Mouse (Mus musculus): ENCODE measurements around the gene Mdk. TPM values are rescaled to one million over a fixed set of nuclear protein-coding genes. Genes with fewer than 3 reads are reported as not detected.
A peak's percentile ranks its signal among the peaks of the same experiment; 100 is the strongest.

The Mdk gene
- polyA plus RNA-seq, 1 experiment from 2014 or later: 313 TPM

DNA sequence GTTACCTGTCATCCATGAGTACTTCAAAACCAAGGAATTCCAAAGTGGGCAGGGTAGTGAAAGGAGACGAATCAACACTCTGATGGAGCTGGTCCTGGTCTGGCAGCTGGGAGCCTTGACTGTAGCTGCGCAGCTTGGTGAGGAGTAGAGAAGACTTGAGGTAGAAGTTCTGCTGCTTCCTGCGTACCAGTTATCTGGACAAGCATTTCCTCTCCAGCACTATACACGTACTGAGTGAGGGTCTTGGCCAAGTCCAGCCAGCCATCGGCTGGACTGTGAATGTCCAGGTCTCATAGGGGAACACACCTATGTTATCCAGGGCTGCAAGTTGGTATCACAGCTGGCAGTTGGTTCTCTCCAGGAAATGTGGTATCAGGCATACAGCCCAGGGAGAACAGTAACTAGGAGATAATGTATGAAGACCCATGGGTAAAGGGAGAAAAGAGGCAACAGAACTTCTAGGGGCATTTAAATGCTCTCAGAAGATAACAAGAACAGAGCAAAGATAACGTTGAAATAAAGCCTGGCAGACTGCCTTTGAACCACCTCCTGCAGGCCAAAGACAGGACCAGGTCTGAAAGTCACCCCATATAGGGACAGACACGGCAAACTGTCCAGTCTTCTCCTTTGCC is 15.6 kb downstream of the Mdk start:
- Histone ChIP-seq H3K9ac (no peak overlapping the region), H3K27ac (no peak overlapping the region), H3K4me1 (replicated peaks) (peaks cover 7% of the 10 kb centered on the region), H3K9me3 (no peaks in the 10 kb centered on the region), H3K4me2 (no peak overlapping the region), H3K27me3 (peaks cover 27% of the 10 kb centered on the region), H3K4me3 (no peak overlapping the region), H3K36me3 (peaks cover 80% of the 10 kb centered on the region)
- 95% methylated on average over 7 of the region's 7 CpGs for WGBS
- ATAC-seq (ENCODE audit: low FRiP score): no peak

DNA sequence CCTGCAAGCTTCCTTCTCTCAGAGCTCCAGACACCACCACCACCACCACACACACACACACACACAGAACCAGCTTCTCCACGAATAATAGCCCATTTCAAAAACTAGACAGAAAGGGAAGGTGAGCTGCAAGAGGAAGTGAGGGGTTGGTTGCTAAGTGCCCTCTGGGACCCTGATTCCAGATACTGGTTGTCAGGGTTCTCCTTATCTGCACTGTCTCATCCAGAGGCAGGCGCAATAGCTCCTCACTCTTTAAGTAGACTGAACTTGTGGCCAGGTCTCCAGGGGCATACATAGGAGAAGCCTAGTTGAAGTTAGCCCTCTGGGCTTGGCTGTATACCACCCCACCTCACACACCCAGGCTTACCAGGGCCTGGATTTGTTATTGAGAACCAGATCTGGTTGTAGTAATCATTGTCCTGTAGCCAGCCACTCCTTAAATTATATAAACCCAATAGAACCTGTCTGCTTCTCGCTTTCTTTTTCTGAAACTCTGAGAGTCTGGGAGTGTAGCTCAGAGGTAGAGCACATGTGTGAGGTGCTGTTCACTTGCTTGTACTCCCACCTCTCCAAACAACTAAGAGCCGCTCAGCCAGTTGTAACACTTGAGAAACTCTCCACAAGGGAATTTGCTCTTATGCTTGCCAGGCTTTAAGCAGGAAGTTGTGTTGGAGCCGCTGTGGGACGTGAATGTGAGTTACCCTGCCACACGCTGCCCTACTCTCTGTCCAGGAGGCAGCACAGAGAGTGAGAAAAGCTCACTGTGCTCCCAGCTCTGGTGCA is 18.6 kb downstream of the Mdk start:
- H3K27ac ChIP-seq: no peak overlapping the region
- peaks cover 89% of the 10 kb centered on the region for H3K36me3 ChIP-seq
- no peaks in the 10 kb centered on the region for H3K27me3 ChIP-seq
- no peak overlapping the region for H3K9ac ChIP-seq
- H3K4me2 ChIP-seq: no peak overlapping the region
- H3K4me1 ChIP-seq (replicated peaks): no peaks in the 10 kb centered on the region
- ATAC-seq (ENCODE audit: low FRiP score): no peak
- no peaks in the 10 kb centered on the region for H3K9me3 ChIP-seq
- no peak overlapping the region for H3K4me3 ChIP-seq
- 86% methylated on average over 7 of the region's 7 CpGs for WGBS

GRCm38 (mm10) chr2:91912616-91913015 is 19.5 kb downstream of the Mdk start:
- Histone ChIP-seq H3K9ac (no peak overlapping the region), H3K4me3 (no peak overlapping the region), H3K36me3 (peaks cover 85% of the 10 kb centered on the region), H3K9me3 (no peaks in the 10 kb centered on the region), H3K27me3 (no peaks in the 10 kb centered on the region), H3K4me2 (no peak overlapping the region), H3K27ac (no peak overlapping the region), H3K4me1 (replicated peaks) (no peaks in the 10 kb centered on the region)
- WGBS: 90% methylated on average over 3 of the region's 3 CpGs
- no peak for ATAC-seq (ENCODE audit: low FRiP score)

DNA sequence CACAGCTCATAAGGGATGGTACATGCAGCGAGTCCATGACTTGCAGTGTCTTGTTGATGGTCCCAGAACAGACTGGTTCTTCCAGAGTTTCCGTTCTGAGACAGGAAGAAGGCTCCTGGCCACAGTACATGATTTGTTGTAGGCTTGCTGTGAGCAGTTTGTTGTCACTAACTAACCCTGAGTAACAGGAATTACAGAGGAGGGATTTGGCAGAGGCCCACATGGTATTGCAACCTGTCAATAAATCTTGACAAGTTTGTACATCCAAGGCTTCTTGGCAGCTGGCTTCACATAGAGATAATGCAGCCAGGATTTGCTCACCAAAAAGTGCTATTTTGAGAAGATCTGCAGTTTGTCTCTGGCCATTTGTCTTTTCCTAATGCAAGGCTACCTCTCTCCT is 26.0 kb downstream of the Mdk start:
- Histone ChIP-seq H3K27me3 (no peaks in the 10 kb centered on the region), H3K36me3 (peaks cover 30% of the 10 kb centered on the region), H3K27ac (no peak overlapping the region), H3K4me2 (no peak overlapping the region), H3K9me3 (no peaks in the 10 kb centered on the region), H3K4me3 (no peak overlapping the region), H3K9ac (no peak overlapping the region), H3K4me1 (replicated peaks) (peaks cover 12% of the 10 kb centered on the region)
- 97% methylated on average over 2 of the region's 2 CpGs for WGBS
- no peak for ATAC-seq (ENCODE audit: low FRiP score)

- peak overlapping the region; percentile 75 for H3K27ac ChIP-seq
- no peak overlapping the region for H3K4me2 ChIP-seq
- no peaks in the 10 kb centered on the region for H3K9me3 ChIP-seq
- 53% methylated on average over 5 of the region's 5 CpGs for WGBS
- H3K4me3 ChIP-seq: no peak overlapping the region
- H3K4me1 ChIP-seq (replicated peaks): peaks cover 12% of the 10 kb centered on the region
- H3K27me3 ChIP-seq: no peaks in the 10 kb centered on the region
- no peak overlapping the region for H3K9ac ChIP-seq
- peaks cover 30% of the 10 kb centered on the region for H3K36me3 ChIP-seq
- ATAC-seq (ENCODE audit: low FRiP score): 0 out of 2 replicates have a peak, but pooled peaks have one; percentile 68
These were observed 27.3 kb downstream of the Mdk start for GRCm38 (mm10) chr2:91904618-91905307.

DNA sequence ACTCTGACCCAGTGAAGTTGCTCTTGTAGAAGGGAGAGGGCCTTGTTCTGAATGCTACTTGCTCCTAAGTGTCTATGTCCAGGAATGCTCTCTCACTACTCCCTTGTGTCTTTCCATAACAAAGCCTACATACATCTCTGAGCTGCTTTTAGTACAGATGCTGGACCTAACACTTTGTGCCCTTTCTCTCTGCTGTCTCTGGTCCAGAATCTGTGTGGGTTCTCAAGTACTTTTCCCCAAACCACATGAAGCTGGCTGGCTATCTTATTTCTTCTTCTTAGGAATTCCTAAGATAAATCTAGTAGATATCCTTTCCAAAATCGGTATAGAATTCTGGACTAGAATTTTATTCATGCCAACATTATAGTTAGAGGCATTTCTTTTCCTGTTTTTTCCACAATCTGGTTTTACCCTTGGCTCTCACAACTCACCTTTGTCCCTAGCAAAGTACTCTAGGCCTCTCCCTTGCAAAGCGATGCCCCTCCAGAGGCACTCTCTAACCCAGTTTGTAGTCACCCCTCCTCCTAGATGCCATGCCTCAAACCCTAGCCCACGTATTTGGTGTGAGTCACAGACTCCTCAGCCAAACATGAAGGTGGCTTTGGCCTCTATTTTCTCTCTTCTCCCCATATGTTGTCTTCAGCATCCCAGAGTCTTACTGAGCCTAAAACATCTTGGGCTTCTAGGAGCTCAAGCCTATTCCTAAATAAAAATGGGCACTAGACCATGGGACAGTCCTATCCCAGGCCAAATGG is 28.7 kb downstream of the Mdk start:
- WGBS: 91% methylated on average over 3 of the region's 3 CpGs
- peaks cover 12% of the 10 kb centered on the region for H3K4me1 ChIP-seq (replicated peaks)
- no peaks in the 10 kb centered on the region for H3K27me3 ChIP-seq
- H3K27ac ChIP-seq: no peak overlapping the region
- peaks cover 23% of the 10 kb centered on the region for H3K36me3 ChIP-seq
- no peak overlapping the region for H3K4me2 ChIP-seq
- no peak overlapping the region for H3K4me3 ChIP-seq
- no peaks in the 10 kb centered on the region for H3K9me3 ChIP-seq
- ATAC-seq (ENCODE audit: low FRiP score): no peak
- H3K9ac ChIP-seq: no peak overlapping the region

DNA sequence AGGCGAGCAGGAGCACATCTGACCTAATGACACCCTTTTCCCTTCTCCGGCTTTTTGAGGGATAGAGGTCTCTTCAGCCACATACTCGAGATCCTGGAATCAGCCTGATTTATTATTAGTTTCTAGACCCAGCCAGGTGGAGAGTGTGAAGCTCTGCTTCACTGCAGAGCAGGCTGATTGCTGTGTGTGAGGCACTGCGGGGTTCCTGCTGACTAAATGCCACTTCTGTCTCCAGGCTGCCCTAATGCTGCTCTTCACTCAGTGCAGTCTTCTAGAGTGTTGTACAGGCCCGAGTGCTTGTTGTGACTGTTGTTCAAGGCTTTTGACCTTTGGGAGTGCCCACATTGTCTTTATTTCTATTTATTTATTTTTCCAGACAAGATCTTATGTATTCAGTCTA is 29.8 kb downstream of the Mdk start:
- no peak for ATAC-seq (ENCODE audit: low FRiP score)
- H3K4me3 ChIP-seq: no peak overlapping the region
- H3K27me3 ChIP-seq: no peaks in the 10 kb centered on the region
- H3K4me1 ChIP-seq (replicated peaks): peaks cover 12% of the 10 kb centered on the region
- no peak overlapping the region for H3K9ac ChIP-seq
- H3K4me2 ChIP-seq: no peak overlapping the region
- no peak overlapping the region for H3K27ac ChIP-seq
- peaks cover 19% of the 10 kb centered on the region for H3K36me3 ChIP-seq
- 65% methylated on average over 5 of the region's 5 CpGs for WGBS
- no peaks in the 10 kb centered on the region for H3K9me3 ChIP-seq

- no peak overlapping the region for H3K4me3 ChIP-seq
- no peak overlapping the region for H3K4me2 ChIP-seq
- peaks cover 11% of the 10 kb centered on the region for H3K4me1 ChIP-seq (replicated peaks)
- no peaks in the 10 kb centered on the region for H3K9me3 ChIP-seq
- no peak overlapping the region for H3K27ac ChIP-seq
- 92% methylated on average over 8 of the region's 8 CpGs for WGBS
- H3K9ac ChIP-seq: no peak overlapping the region
- H3K36me3 ChIP-seq: peaks cover 13% of the 10 kb centered on the region
- no peak for ATAC-seq (ENCODE audit: low FRiP score)
- H3K27me3 ChIP-seq: no peaks in the 10 kb centered on the region
These were observed 31.7 kb downstream of the Mdk start for GRCm38 (mm10) chr2:91900431-91900830.

- 92% methylated on average over 3 of the region's 3 CpGs for WGBS
- Histone ChIP-seq H3K9me3 (no peaks in the 10 kb centered on the region), H3K9ac (no peak overlapping the region), H3K4me2 (no peak overlapping the region), H3K4me1 (replicated peaks) (no peaks in the 10 kb centered on the region), H3K27ac (no peak overlapping the region), H3K4me3 (no peak overlapping the region), H3K36me3 (peaks cover 13% of the 10 kb centered on the region), H3K27me3 (no peaks in the 10 kb centered on the region)
- ATAC-seq (ENCODE audit: low FRiP score): no peak
These were observed 33.0 kb downstream of the Mdk start for GRCm38 (mm10) chr2:91899141-91899540.

- no peaks in the 10 kb centered on the region for H3K27me3 ChIP-seq
- H3K9ac ChIP-seq: no peak overlapping the region
- H3K4me2 ChIP-seq: no peak overlapping the region
- H3K4me3 ChIP-seq: no peak overlapping the region
- H3K4me1 ChIP-seq (replicated peaks): no peaks in the 10 kb centered on the region
- ATAC-seq (ENCODE audit: low FRiP score): no peak
- no peak overlapping the region for H3K27ac ChIP-seq
- peaks cover 13% of the 10 kb centered on the region for H3K36me3 ChIP-seq
- H3K9me3 ChIP-seq: no peaks in the 10 kb centered on the region
These were observed 34.1 kb downstream of the Mdk start for GRCm38 (mm10) chr2:91897968-91898367.

DNA sequence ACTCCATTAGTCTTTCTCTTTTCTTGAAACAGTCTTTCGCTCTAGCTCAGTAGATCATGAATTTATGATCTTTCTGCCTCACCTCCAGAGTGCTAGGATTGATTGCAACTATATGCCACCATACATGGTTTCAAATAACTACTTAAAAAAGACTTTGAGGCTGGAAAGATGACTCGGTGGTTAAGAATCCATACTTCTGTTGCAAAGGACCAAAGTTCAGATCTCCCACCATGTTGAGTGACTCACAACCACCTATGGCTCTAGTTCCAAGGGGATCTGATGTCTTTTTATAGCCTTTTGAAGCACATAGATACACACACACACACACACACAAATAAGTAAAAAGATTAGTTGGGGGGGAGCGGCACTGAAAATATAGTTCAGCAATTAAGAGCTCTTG is 36.7 kb downstream of the Mdk start:
- ATAC-seq (ENCODE audit: low FRiP score): no peak
- H3K4me2 ChIP-seq: no peak overlapping the region

DNA sequence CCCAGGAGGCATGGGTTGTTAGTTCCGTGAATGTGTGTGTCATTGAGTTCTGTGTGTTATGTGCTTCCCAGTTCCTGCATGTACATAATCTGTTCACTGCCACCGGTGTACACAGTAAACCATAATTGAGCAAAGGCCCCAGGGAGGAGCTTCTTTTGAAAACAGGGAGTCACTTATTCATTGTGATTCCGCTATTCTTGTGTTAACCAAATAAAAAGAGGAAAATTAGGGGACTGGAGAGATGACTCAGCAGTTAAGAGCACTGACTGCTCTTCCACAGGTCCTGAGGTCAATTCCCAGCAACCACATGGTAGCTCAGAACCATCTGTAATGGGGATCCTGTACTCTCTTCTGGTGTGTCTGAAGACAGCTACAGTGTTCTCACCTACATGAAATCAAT is 37.4 kb downstream of the Mdk start:
- Histone ChIP-seq H3K9ac (no peak overlapping the region), H3K27ac (no peak overlapping the region), H3K9me3 (no peaks in the 10 kb centered on the region), H3K27me3 (no peaks in the 10 kb centered on the region), H3K4me2 (no peak overlapping the region), H3K4me3 (no peak overlapping the region), H3K36me3 (no peaks in the 10 kb centered on the region; the same call in 1 of the 2 replicates), H3K4me1 (replicated peaks) (no peaks in the 10 kb centered on the region)
- WGBS: 84% methylated on average over 3 of the region's 3 CpGs
- ATAC-seq (ENCODE audit: low FRiP score): no peak

More for the DNA sequence above, 36.7 kb downstream of the Mdk start:
- H3K36me3 ChIP-seq: peaks cover 6% of the 10 kb centered on the region
- H3K4me3 ChIP-seq: no peak overlapping the region
- 91% methylated on average over 3 of the region's 3 CpGs for WGBS
- no peak overlapping the region for H3K27ac ChIP-seq
- H3K9ac ChIP-seq: no peak overlapping the region
- H3K9me3 ChIP-seq: no peaks in the 10 kb centered on the region
- no peaks in the 10 kb centered on the region for H3K4me1 ChIP-seq (replicated peaks)
- no peaks in the 10 kb centered on the region for H3K27me3 ChIP-seq

All from hindbrain, embryonic 13.5 days (tissue).